Mouse (Mus musculus) CH12.LX (cell line): ENCODE measurements around the gene Prim2.

Experiments
- CHD2 ChIP-seq: IDR thresholded peaks from 2 replicates; pipeline ENCODE4 v1.6.1; 2011; ENCODE audit warnings: low read length, improper control_type of control experiment
- EP300 ChIP-seq: IDR thresholded peaks from 2 replicates; pipeline ENCODE4 v1.6.1; 2011; ENCODE audit warnings: low read length, improper control_type of control experiment
- POLR2A ChIP-seq: IDR thresholded peaks from 2 replicates; pipeline ENCODE4 v1.6.1; 2011; ENCODE audit warnings: low read depth, mild to moderate bottlenecking, improper control_type of control experiment, low read length
- USF1 ChIP-seq: IDR thresholded peaks from 2 replicates; pipeline ENCODE4 v1.6.1; 2014; ENCODE audit warnings: low read depth, mild to moderate bottlenecking, inconsistent platforms, low read length, improper control_type of control experiment
- ZNF384 ChIP-seq: IDR thresholded peaks from 2 replicates; pipeline ENCODE4 v1.6.1; 2012; ENCODE audit warnings: low read depth, low read length, improper control_type of control experiment, inconsistent platforms

- TF ChIP-seq POLR2A (no peak), EP300 (no peak), CHD2 (no peak), USF1 (no peak), ZNF384 (no peak)
Measured at GRCm38 (mm10) chr1:33684459-33684858, 14.9 kb upstream of the Prim2 start.
